ENCODE assay signal across 7 mouse cellular contexts in genomic region chr1:127868300-127869261, GRCm38 (mm10). TPM values are rescaled to one million over a fixed set of nuclear protein-coding genes. Genes with fewer than 3 reads are reported as not detected.
DNase-seq lines count a peak whose midpoint lies in the region; ATAC-seq lines count a peak whose summit lies in the region.

Rab3gap1 (plus strand) TSS chr1:127868773.

- DNase-seq in adrenal gland, postnatal 14 days = peak; percentile 96
- peak; percentile 90 for DNase-seq in embryonic facial prominence, embryonic 11.5 days (ENCODE audit: low spot score)
- DNase-seq in heart, adult 11 months = peak; percentile 99
- DNase-seq in kidney, adult 18-20 months = peak; percentile 92
- peak; percentile 90 for DNase-seq in limb, embryonic 11.5 days (ENCODE audit: low spot score)
- DNase-seq in midbrain, embryonic 14.5 days = peak; percentile 94
- peak; percentile 86 to 89 for DNase-seq in spleen, adult 18-20 months

- peak; percentile 96 for ATAC-seq in embryonic facial prominence, embryonic 11.5 days (replicated peaks; ENCODE audit: insufficient number of reproducible peaks, low FRiP score, low TSS enrichment, low read depth)
- peak; percentile 97 for ATAC-seq in limb, embryonic 11.5 days (ENCODE audit: insufficient number of reproducible peaks, low FRiP score, low TSS enrichment, low read depth)
- ATAC-seq in midbrain, embryonic 14.5 days (ENCODE audit: low FRiP score, low TSS enrichment) = peak; percentile 98

- 0 out of 2 replicates have a peak within 1 kb of the TSS, but pooled peaks have one; percentile 38 for H3K27ac ChIP-seq in embryonic facial prominence, embryonic 11.5 days (replicated peaks; ENCODE audit: low read depth, low read length)
- H3K27ac ChIP-seq in limb, embryonic 11.5 days (replicated peaks; ENCODE audit: low read depth, low read length) = no peak within 1 kb of the TSS
- H3K27ac ChIP-seq in midbrain, embryonic 14.5 days (replicated peaks; ENCODE audit: low read depth, low read length) = peak within 1 kb of the TSS; percentile 77

- peak within 1 kb of the TSS; percentile 65 for H3K9ac ChIP-seq in embryonic facial prominence, embryonic 11.5 days (replicated peaks; ENCODE audit: low read length)
- H3K9ac ChIP-seq in limb, embryonic 11.5 days (ENCODE audit: low read length) = peak within 1 kb of the TSS; percentile 80
- H3K9ac ChIP-seq in midbrain, embryonic 14.5 days (replicated peaks; ENCODE audit: low read length) = peak within 1 kb of the TSS; percentile 73

- no peaks in the 10 kb centered on the region for H3K4me1 ChIP-seq in embryonic facial prominence, embryonic 11.5 days (ENCODE audit: control insufficient read depth, insufficient read depth, low read length)
- no peaks in the 10 kb centered on the region for H3K4me1 ChIP-seq in limb, embryonic 11.5 days (ENCODE audit: control insufficient read depth, insufficient read depth, low read length)
- peaks cover 8% of the 10 kb centered on the region for H3K4me1 ChIP-seq in midbrain, embryonic 14.5 days (ENCODE audit: control insufficient read depth, insufficient read depth, low read length)

- WGBS in embryonic facial prominence, embryonic 11.5 days = 11% methylated on average over 47 of the region's 47 CpGs
- WGBS in limb, embryonic 11.5 days = 13% methylated on average over 47 of the region's 47 CpGs
- WGBS in midbrain, embryonic 14.5 days = 12% methylated on average over 47 of the region's 47 CpGs

- no peaks in the 10 kb centered on the region for H3K27me3 ChIP-seq in embryonic facial prominence, embryonic 11.5 days (ENCODE audit: control insufficient read depth, insufficient read depth, low read length)
- no peaks in the 10 kb centered on the region for H3K27me3 ChIP-seq in limb, embryonic 11.5 days (ENCODE audit: control insufficient read depth, insufficient read depth, low read length)
- no peaks in the 10 kb centered on the region for H3K27me3 ChIP-seq in midbrain, embryonic 14.5 days (ENCODE audit: control insufficient read depth, insufficient read depth, low read length)

- H3K36me3 ChIP-seq in embryonic facial prominence, embryonic 11.5 days (replicated peaks; ENCODE audit: control insufficient read depth, insufficient read depth, low read depth, low read length) = no peaks in the 10 kb centered on the region
- H3K36me3 ChIP-seq in limb, embryonic 11.5 days (ENCODE audit: control insufficient read depth, insufficient read depth, low read length) = 0 out of 2 replicates have a peak, but pooled peaks cover 2% of the 10 kb centered on the region
- H3K36me3 ChIP-seq in midbrain, embryonic 14.5 days (ENCODE audit: control insufficient read depth, insufficient read depth, low read length) = peaks cover 8% of the 10 kb centered on the region

- no peaks in the 10 kb centered on the region for H3K9me3 ChIP-seq in embryonic facial prominence, embryonic 11.5 days (replicated peaks; ENCODE audit: control insufficient read depth, low read length)
- no peaks in the 10 kb centered on the region for H3K9me3 ChIP-seq in limb, embryonic 11.5 days (ENCODE audit: control insufficient read depth, low read length)
- H3K9me3 ChIP-seq in midbrain, embryonic 14.5 days (ENCODE audit: control insufficient read depth, low read length) = no peaks in the 10 kb centered on the region

- H3K4me3 ChIP-seq in embryonic facial prominence, embryonic 11.5 days (ENCODE audit: low read depth, low read length) = peak within 1 kb of the TSS; percentile 71
- peak within 1 kb of the TSS; percentile 81 for H3K4me3 ChIP-seq in limb, embryonic 11.5 days (ENCODE audit: low read depth, low read length)
- peak within 1 kb of the TSS; percentile 84 for H3K4me3 ChIP-seq in midbrain, embryonic 14.5 days (replicated peaks; ENCODE audit: low read depth, low read length)

- peak within 1 kb of the TSS; percentile 50 for H3K4me2 ChIP-seq in embryonic facial prominence, embryonic 11.5 days (ENCODE audit: low read depth, low read length)
- H3K4me2 ChIP-seq in limb, embryonic 11.5 days (ENCODE audit: low read depth, severe bottlenecking) = peak within 1 kb of the TSS; percentile 62
- peak within 1 kb of the TSS; percentile 57 for H3K4me2 ChIP-seq in midbrain, embryonic 14.5 days (ENCODE audit: low read length)

RNA-seq across cellular contexts. Expression of gene Rab3gap1, which starts in this region (rescaled TPM):
- 41.1 and 46.4 TPM in 2 replicates for total RNA-seq in adrenal gland, postnatal 14 days (2021)
- 16.4 and 17.2 TPM in 2 replicates for polyA plus RNA-seq in embryonic facial prominence, embryonic 11.5 days (2014; fragmentation: Nextera tagmentation; extraction: Ambion mirVana)
- polyA plus RNA-seq in limb, embryonic 11.5 days (2014; fragmentation: Nextera tagmentation; extraction: Ambion mirVana) = 17.3 and 18.6 TPM in 2 replicates
- 20.1 and 25.8 TPM in 2 replicates for polyA plus RNA-seq in midbrain, embryonic 14.5 days (2014; fragmentation: Nextera tagmentation; extraction: Ambion mirVana)
